Mouse (Mus musculus) layer of hippocampus, postnatal 10 days (tissue): ENCODE measurements around the gene Ncf2. TPM values are rescaled to one million over a fixed set of nuclear protein-coding genes. Genes with fewer than 3 reads are reported as not detected.

Experiments used
- DNase-seq, 2 experiments: peaks; one replicate each; pipeline ENCODE4 v3.0.0; 2021; ENCODE audit warnings: low spot score in 2 of 2
- total RNA-seq, 2 experiments: library from RNA; stranded (reverse); gene quantifications; 2 replicates each; pipeline ENCODE4 v1.2.3; 2021

Gene Ncf2
- total RNA-seq, 2 experiments from 2014 or later: 2.3 to 3.7 TPM

GRCm38 (mm10) chr1:152795688-152796255 is 4.2 kb upstream of the Ncf2 start:
- DNase-seq: no peak

GRCm38 (mm10) chr1:152796683-152797263 is 3.2 kb upstream of the Ncf2 start:
- DNase-seq: no peak

DNA sequence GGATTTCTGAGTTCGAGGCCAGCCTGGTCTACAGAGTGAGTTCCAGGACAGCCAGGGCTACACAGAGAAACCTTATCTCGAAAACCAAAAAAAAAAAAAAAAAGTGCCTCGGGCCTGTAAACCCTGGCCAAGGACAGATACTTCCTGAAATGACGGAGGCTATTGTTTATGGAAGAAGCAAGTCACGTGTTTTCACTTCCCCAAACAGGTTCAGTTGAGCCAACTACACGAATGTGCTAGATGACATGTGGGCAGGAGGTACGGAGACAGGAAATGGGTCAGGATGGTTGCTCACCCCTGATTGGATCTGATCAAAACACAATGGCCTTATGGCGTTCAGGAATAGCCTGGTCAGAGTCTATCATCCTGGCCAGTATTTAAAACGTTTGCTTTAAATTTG is 1.9 kb upstream of the Ncf2 start:
- DNase-seq: no peak

DNA sequence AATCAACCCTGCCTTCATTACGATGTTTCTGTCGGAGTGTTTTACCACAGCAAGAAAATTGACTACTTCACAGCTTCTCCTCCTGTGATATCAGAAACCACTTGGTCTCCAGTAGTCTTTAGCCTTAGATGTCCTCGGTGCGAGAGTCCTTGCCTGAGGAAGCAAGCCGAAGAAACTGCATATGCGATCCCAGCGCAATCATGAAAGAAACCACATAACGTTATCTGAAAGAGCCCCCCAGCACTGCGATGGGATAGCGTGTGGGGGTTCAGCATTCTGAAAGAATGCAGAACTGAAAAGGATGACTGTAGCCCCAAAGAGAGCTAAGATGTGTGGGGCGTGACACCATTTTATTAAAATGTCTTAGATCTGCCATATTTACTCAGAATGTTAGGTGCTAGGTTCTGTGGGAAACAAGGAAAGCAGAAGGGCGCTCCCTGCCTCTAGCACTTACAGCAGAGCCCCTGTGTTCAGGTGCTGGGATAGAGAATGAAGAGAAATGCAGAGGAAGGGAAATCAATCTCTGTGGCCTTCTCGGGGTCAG is 711 bp downstream of the Ncf2 start:
- DNase-seq: no peak

DNA sequence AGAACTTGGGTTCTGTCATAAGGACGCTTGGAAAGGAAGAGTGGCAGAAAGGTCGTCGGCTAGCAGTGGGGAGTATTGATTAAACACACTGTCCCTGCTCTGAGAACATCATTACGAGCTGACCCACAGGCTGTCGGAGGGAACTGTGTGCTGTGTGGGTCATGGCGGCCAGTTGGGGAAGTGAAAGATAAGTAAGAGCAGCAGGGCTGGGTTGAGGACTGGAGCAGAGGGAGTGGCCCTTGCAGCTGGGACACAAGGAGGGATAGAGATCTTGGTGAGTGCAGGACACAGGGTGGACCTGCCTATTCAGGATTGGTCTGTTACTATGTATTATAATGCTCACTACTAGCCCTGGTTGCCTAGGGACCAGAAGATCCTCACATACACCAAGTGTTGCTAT is 4.9 kb downstream of the Ncf2 start:
- no peak for DNase-seq

DNA sequence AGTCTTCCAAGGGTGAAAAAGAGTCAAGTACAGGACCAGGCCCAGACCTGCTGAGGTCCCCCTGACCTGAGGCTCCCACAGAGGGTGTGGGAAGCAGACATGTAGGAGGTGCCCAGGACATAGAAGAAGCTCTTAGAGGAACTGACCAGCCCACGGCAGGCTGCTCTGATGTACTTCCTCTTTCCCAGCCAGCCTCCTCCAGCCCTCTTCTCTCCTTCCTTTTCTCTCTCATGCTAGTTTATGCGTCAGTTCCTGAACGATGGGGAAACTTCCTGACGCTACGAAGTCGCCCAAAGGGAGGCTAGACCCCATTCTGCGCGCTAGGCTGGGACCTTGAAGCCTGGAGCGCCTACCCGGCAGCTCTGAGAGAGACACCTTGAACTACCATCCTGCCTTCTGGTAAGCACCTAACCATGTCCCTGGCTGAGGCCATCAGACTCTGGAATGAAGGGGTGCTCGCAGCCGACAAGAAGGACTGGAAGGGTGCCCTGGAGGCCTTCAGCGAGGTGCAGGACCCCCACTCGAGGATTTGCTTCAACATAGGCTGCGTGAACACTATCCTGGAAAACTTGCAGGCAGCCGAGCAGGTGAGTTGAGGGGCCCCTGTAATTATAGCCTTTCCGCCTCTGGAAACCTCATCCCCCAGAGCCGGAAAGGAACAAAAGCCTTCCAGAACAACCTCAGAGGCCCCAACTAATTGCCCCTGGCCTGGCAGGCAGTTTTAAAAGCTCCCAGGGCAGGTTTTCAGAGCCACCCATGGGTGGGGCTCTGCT is 7.8 kb downstream of the Ncf2 start:
- no peak for DNase-seq

GRCm38 (mm10) chr1:152808392-152808680 is 8.3 kb downstream of the Ncf2 start:
- DNase-seq: no peak

GRCm38 (mm10) chr1:152809541-152810252 is 9.7 kb downstream of the Ncf2 start:
- DNase-seq: no peak

DNA sequence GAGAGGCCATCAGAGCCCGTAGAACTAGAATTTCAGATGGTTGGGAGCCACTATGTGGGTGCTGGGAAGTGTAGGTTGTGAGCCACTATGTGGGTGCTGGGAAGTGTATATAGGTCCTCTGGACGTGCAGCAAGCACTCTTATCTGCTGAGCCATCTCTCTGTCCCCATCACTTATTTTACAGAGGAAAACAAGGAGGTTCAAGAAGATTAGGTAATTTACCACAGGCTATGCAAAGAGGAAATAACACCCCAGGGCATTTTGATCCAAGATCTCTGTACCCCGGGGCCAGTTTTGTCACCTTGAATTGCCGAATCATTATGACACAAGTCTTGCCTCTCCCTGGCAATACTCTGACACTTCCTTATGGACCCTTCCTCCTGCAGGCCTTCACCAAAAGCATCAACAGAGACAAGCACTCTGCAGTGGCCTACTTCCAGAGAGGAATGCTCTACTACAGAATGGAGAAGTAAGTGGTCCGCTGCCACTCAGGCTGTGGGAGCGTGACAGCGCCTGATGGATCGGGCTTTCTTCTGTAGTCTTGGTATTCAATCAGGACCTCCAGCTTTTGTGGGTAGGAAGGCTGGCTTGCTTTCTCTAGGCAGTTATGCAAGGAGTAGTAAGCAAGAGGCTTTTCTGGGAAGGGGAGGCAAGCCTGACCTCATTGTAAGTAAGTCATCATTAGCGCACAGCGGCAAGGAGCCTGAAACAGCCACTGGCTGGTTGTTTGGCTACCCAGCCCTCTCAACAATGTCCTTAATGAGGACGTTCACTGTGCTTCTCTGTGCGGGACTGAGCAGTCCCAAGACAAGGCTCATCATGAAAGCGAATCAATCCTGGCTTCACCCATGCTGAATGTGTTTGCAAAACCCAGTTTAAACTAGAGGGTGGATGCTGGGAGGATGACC is 10.8 kb downstream of the Ncf2 start:
- no peak for DNase-seq

DNA sequence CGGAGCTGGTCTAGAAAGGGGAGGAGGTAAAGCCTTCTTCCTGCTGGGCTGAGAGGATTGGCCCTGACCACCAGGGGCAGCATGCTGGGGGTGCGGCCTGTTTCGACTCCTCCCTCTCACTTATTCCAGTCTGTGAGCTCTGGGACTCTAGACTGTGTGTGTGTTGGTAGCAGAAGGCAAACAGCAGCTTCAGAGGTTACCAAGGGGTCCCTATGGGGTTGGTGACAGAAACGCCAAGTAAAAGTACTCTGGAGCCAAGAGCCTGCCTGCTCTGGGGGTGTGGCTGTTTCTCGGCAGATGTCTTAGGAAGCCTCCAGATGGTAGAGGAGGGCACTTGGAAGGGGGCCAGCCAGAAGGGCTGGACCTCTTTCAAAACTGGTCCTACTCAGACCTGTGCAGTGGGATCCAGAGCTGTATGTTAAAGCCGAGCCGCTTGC is 15.3 kb downstream of the Ncf2 start:
- no peak for DNase-seq

DNA sequence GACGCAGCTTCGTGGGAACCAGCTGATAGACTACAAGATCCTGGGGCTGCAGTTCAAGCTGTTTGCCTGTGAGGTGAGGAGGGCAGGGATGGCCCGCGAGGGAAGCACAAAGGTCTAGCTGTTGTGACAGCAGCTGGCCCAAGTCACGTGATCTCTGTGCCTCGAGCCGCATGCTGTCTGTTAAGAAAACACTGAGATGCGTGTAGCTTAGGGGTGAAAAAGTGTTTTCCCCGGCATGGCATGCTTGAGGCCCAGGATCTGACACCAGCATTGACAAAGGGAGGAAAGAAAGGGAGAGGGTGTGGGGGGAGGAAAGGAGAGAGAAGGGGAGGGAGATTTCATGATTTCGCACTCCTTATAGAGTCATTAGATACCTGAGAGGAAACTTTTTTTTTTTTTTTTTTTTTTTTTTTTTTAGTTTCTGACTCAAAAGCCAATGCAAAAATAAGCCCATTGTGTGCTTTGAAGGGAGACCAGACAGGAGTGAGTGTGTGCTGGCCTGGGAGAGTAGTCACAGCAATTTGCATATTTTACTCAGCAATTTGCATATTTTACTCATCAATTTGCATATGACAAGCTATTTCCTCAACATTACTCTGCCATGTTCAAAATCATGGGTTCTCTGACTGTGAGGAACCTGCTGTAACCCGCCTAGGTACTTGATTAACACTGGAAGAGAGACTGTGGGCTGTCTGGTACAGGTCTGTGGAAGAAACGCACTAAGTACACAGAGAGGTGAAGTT is 17.2 kb downstream of the Ncf2 start:
- DNase-seq: no peak

DNA sequence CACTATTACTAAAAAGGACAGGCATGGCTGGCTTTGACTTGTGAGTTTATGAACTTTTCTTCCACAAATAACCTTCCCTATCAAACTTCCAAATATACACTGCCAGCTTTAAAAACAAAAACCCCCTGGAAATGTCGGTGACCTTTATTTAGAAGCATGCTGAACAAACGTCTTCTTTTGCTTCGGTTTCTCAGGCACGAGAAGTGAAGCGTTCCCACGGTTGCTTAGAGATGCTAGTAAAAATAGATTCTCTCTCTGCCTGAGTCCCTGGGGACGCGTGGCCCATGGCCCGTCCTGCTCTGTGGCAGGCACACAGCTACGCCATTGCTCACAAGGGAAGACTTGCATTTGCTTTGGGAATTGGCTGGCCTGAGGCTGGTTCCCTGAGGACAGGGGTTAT is 17.8 kb downstream of the Ncf2 start:
- DNase-seq: peak in 1 of 2 experiments; percentile 39

GRCm38 (mm10) chr1:152819558-152819957 is 19.6 kb downstream of the Ncf2 start:
- no peak for DNase-seq

- DNase-seq: no peak
These were observed 21.1 kb downstream of the Ncf2 start for GRCm38 (mm10) chr1:152820911-152821695.

- DNase-seq: no peak
These were observed 21.8 kb downstream of the Ncf2 start for GRCm38 (mm10) chr1:152821746-152822145.

GRCm38 (mm10) chr1:152824206-152824605 is 24.2 kb downstream of the Ncf2 start:
- no peak for DNase-seq

DNA sequence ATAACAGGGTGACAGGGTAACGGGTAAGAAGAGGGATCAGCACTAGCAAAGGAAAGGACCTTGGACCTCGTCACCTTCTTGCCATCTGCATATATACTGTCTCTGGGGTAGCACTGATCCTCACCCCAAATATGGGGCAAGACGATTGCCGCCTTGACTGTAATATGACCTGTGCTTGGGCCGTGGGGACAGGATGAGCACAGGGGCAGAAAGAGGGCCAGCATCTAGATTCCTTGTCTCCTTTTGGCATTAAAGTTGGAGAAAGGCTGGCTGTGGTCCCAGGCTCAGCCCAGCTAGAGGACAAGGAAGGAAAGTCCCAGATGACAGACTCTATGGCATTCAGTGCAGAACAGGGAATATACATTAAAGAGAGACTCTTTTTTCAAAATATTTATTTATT is 26.5 kb downstream of the Ncf2 start:
- no peak for DNase-seq

GRCm38 (mm10) chr1:152828168-152828567 is 28.2 kb downstream of the Ncf2 start:
- no peak for DNase-seq

DNA sequence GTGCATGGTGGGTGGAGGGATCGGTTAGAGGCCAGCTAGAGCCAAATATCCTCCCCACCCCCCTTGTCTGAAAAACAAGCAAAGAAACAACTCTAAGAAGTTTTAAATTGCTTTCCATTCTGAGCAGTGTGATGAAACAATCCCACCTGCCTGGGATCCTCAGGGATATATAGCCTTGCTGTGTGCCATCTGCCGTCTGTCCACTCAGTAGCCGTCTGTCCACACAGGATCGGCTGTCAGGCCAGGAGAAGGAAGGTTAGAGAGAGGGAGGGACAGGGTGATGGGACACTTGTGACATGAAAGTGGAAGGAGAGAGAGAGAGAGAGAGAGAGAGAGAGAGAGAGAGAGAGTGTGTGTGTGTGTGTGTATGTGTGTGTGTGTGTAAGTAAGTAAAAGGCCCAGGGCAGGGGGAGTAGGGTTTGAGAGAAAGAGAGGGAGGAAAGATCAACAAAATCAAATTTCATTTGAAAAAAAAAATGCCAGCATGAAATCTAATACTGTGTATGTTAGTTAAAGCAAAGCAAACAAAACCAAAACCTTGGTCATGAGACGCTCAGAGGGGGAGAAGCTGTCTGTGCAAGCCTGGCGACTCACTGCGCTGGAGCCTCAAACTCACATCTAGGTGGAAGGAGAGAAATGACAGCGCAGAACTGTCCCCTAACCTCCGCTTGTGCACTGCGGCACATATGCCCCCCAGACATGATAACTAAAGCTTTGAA is 28.8 kb downstream of the Ncf2 start:
- no peak for DNase-seq
